Mouse (Mus musculus) ES-E14 (cell line): ENCODE measurements at regions not wholly inside any gene's neighbourhood (a gene's known extent, or its start where the extent isn't known, plus 50 kb on each side); places are given as distances from the start of the nearest gene placed in this dataset.

Experiments
- CHD2 ChIP-seq: IDR thresholded peaks from 2 replicates; pipeline ENCODE4 v1.6.1; 2014; ENCODE audit warnings: mild to moderate bottlenecking, low read depth, low read length, inconsistent platforms
- HCFC1 ChIP-seq: IDR thresholded peaks from 2 replicates; pipeline ENCODE4 v1.6.1; 2012; ENCODE audit warnings: low read length, inconsistent platforms, borderline replicate concordance; ENCODE audit not compliant: insufficient read depth
- MAFK ChIP-seq: IDR thresholded peaks from 2 replicates; pipeline ENCODE4 v1.6.1; 2014; ENCODE audit warnings: mild to moderate bottlenecking, low read depth, low read length, inconsistent platforms; ENCODE audit not compliant: insufficient read depth
- ZC3H11A ChIP-seq: IDR thresholded peaks from 2 replicates; pipeline ENCODE4 v1.6.1; 2012; ENCODE audit warnings: low read depth, mild to moderate bottlenecking, inconsistent platforms, low read length, borderline replicate concordance
- ZNF384 ChIP-seq: IDR thresholded peaks from 2 replicates; pipeline ENCODE4 v1.6.1; 2012; ENCODE audit warnings: low read depth, low read length, inconsistent platforms

DNA sequence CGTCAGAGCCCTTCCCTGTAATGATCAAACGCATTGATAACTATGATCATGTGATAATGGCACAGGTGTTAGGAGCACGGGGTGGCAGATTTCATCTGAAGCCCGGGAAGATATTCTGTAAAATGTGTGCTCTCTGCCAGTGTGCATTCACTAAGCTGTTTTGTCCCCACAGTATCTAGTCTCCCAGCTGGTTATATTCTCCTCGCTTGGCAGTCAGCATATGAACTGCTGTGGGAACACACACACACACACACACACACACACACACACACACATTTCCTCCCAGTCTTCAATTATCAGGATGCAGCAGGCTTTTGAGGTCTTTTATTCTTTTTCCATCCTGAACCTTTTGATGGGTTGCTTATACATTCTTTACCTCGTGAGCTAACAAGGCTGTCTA lies 365.8 kb upstream of the Id4 start:
- TF ChIP-seq CHD2 (no peak), HCFC1 (no peak), ZNF384 (no peak), ZC3H11A (no peak), MAFK (no peak)
